Mouse (Mus musculus) forebrain, embryonic 12.5 days (tissue): ENCODE data around the gene Xpr1. TPM values are rescaled to one million over a fixed set of nuclear protein-coding genes. Genes with fewer than 3 reads are reported as not detected.

ENCODE experiments used
- ATAC-seq: fragments of 200-750 bp; cut with Nextera tagmentation; 2 replicates; pipeline ENCODE4 v1.8.0; 2017; ENCODE audit warnings: moderate TSS enrichment; ENCODE audit not compliant: low FRiP score
- H3K27ac ChIP-seq: fragments of 300-500 bp; sonication (generic); 2 replicates; pipeline ENCODE4 v1.5.1; 2016; ENCODE audit warnings: mild to moderate bottlenecking
- H3K27me3 ChIP-seq: fragments of 300-500 bp; sonication (generic); 2 replicates; pipeline ENCODE4 v1.6.1; 2016; ENCODE audit warnings: mild to moderate bottlenecking
- H3K36me3 ChIP-seq: fragments of 300-500 bp; sonication (generic); replicated peaks from 2 replicates; pipeline ENCODE4 v1.6.1; 2016; ENCODE audit warnings: mild to moderate bottlenecking
- H3K4me1 ChIP-seq: fragments of 300-500 bp; sonication (generic); 2 replicates; pipeline ENCODE4 v1.6.1; 2016
- H3K4me2 ChIP-seq: fragments of 300-500 bp; sonication (generic); 2 replicates; pipeline ENCODE4 v1.6.1; 2016; ENCODE audit warnings: mild to moderate bottlenecking, moderate library complexity
- H3K4me3 ChIP-seq: fragments of 300-500 bp; sonication (generic); replicated peaks from 2 replicates; pipeline ENCODE4 v1.5.1; 2016; ENCODE audit warnings: mild to moderate bottlenecking
- H3K9ac ChIP-seq: fragments of 300-500 bp; sonication (generic); 2 replicates; pipeline ENCODE4 v1.6.1; 2016; ENCODE audit warnings: mild to moderate bottlenecking
- H3K9me3 ChIP-seq: fragments of 300-500 bp; sonication (generic); 2 replicates; pipeline ENCODE4 v1.6.1; 2016
- WGBS: fragments of 180-500 bp; shearing (Covaris S2); methylation state at CpG from one replicate; pipeline ENCODE4 v1.1.7; 2016; 5-methylcytosine and 5-hydroxymethylcytosine counted together
- polyA plus RNA-seq: library from polyadenylated mRNA; unstranded; fragments of >200 nt; fragmentation: Nextera tagmentation; extraction: Ambion mirVana; gene quantifications from 2 replicates; pipeline ENCODE4 v1.2.1, GENCODE M21; 2016

The Xpr1 gene
- polyA plus RNA-seq, 1 experiment from 2014 or later: 32.7 TPM

GRCm38 (mm10) chr1:155303402-155303801 is 113.8 kb downstream of the Xpr1 start:
- Histone ChIP-seq H3K9ac (no peak overlapping the region), H3K27ac (no peak overlapping the region), H3K9me3 (no peaks in the 10 kb centered on the region), H3K4me3 (no peak overlapping the region), H3K27me3 (no peaks in the 10 kb centered on the region), H3K4me2 (no peak overlapping the region), H3K4me1 (peaks cover 31% of the 10 kb centered on the region), H3K36me3 (no peaks in the 10 kb centered on the region; the same call in 1 of the 2 replicates)
- no peak for ATAC-seq
- 59% methylated on average over 2 of the region's 2 CpGs for WGBS

GRCm38 (mm10) chr1:155297615-155298014 is 119.6 kb downstream of the Xpr1 start:
- 89% methylated on average over 5 of the region's 5 CpGs for WGBS
- H3K36me3 ChIP-seq: no peaks in the 10 kb centered on the region

GRCm38 (mm10) chr1:155297203-155297602 is 120.0 kb downstream of the Xpr1 start:
- Histone ChIP-seq H3K9me3 (no peaks in the 10 kb centered on the region), H3K27me3 (no peaks in the 10 kb centered on the region), H3K27ac (no peak overlapping the region), H3K4me3 (no peak overlapping the region), H3K4me1 (no peaks in the 10 kb centered on the region), H3K4me2 (no peak overlapping the region), H3K36me3 (no peaks in the 10 kb centered on the region), H3K9ac (no peak overlapping the region)
- no peak for ATAC-seq
- 92% methylated on average over 2 of the region's 2 CpGs for WGBS

More at GRCm38 (mm10) chr1:155297615-155298014, 119.6 kb downstream of the Xpr1 start:
- Histone ChIP-seq H3K4me2 (no peak overlapping the region), H3K9me3 (no peaks in the 10 kb centered on the region), H3K27me3 (no peaks in the 10 kb centered on the region), H3K27ac (no peak overlapping the region), H3K9ac (no peak overlapping the region), H3K4me1 (peaks cover under 1% of the 10 kb centered on the region; the same call in 1 of the 2 replicates), H3K4me3 (no peak overlapping the region)
- no peak for ATAC-seq

- Histone ChIP-seq H3K9me3 (no peaks in the 10 kb centered on the region), H3K9ac (no peak overlapping the region), H3K36me3 (peaks cover 12% of the 10 kb centered on the region), H3K4me2 (no peak overlapping the region), H3K4me1 (no peaks in the 10 kb centered on the region), H3K27me3 (no peaks in the 10 kb centered on the region), H3K27ac (no peak overlapping the region), H3K4me3 (no peak overlapping the region)
- peak; percentile 86 for ATAC-seq
- WGBS: 17% methylated on average over 3 of the region's 3 CpGs
Observed at GRCm38 (mm10) chr1:155293446-155293845, 123.8 kb downstream of the Xpr1 start.

GRCm38 (mm10) chr1:155289411-155289810 is 127.8 kb downstream of the Xpr1 start:
- Histone ChIP-seq H3K4me1 (no peaks in the 10 kb centered on the region), H3K27me3 (no peaks in the 10 kb centered on the region), H3K4me3 (no peak overlapping the region), H3K36me3 (peaks cover 42% of the 10 kb centered on the region), H3K9ac (no peak overlapping the region), H3K27ac (no peak overlapping the region), H3K9me3 (no peaks in the 10 kb centered on the region), H3K4me2 (no peak overlapping the region)
- WGBS: 97% methylated on average over 1 of the region's 1 CpGs
- no peak for ATAC-seq

- Histone ChIP-seq H3K4me2 (no peak overlapping the region), H3K4me1 (no peaks in the 10 kb centered on the region), H3K36me3 (peaks cover 49% of the 10 kb centered on the region), H3K27me3 (no peaks in the 10 kb centered on the region), H3K9ac (no peak overlapping the region), H3K4me3 (no peak overlapping the region), H3K9me3 (no peaks in the 10 kb centered on the region), H3K27ac (no peak overlapping the region)
- WGBS: 92% methylated on average over 3 of the region's 3 CpGs
- ATAC-seq: no peak
Observed at GRCm38 (mm10) chr1:155288033-155288432, 129.2 kb downstream of the Xpr1 start.

GRCm38 (mm10) chr1:155283808-155284207 is 133.4 kb downstream of the Xpr1 start:
- 91% methylated on average over 7 of the region's 7 CpGs for WGBS
- Histone ChIP-seq H3K4me2 (no peak overlapping the region), H3K9ac (no peak overlapping the region), H3K27ac (no peak overlapping the region), H3K27me3 (no peaks in the 10 kb centered on the region), H3K4me3 (no peak overlapping the region), H3K36me3 (peaks cover 48% of the 10 kb centered on the region), H3K9me3 (no peaks in the 10 kb centered on the region), H3K4me1 (peaks cover 5% of the 10 kb centered on the region; the same call in 1 of the 2 replicates)
- ATAC-seq: no peak

GRCm38 (mm10) chr1:155281003-155281793 is 136.0 kb downstream of the Xpr1 start:
- Histone ChIP-seq H3K4me1 (peaks cover 5% of the 10 kb centered on the region; the same call in 1 of the 2 replicates), H3K27ac (no peak overlapping the region), H3K9ac (no peak overlapping the region), H3K36me3 (peaks cover 29% of the 10 kb centered on the region), H3K9me3 (no peaks in the 10 kb centered on the region), H3K27me3 (no peaks in the 10 kb centered on the region), H3K4me3 (no peak overlapping the region), H3K4me2 (no peak overlapping the region)
- ATAC-seq: peak; percentile 80
- 58% methylated on average over 18 of the region's 18 CpGs for WGBS

- H3K4me1 ChIP-seq: peaks cover 5% of the 10 kb centered on the region; the same call in 1 of the 2 replicates
- WGBS: 86% methylated on average over 10 of the region's 10 CpGs
- H3K27me3 ChIP-seq: no peaks in the 10 kb centered on the region
- no peak overlapping the region for H3K27ac ChIP-seq
- H3K36me3 ChIP-seq: peaks cover 22% of the 10 kb centered on the region
- H3K9ac ChIP-seq: no peak overlapping the region
- no peak for ATAC-seq
- no peak overlapping the region for H3K4me2 ChIP-seq
- no peaks in the 10 kb centered on the region for H3K9me3 ChIP-seq
- no peak overlapping the region for H3K4me3 ChIP-seq
Observed at GRCm38 (mm10) chr1:155280306-155280705, 136.9 kb downstream of the Xpr1 start.

GRCm38 (mm10) chr1:155276381-155277033 is 140.7 kb downstream of the Xpr1 start:
- Histone ChIP-seq H3K4me2 (no peak overlapping the region), H3K9me3 (no peaks in the 10 kb centered on the region), H3K9ac (no peak overlapping the region), H3K4me3 (no peak overlapping the region), H3K27ac (no peak overlapping the region), H3K27me3 (no peaks in the 10 kb centered on the region), H3K4me1 (peaks cover 5% of the 10 kb centered on the region; the same call in 1 of the 2 replicates), H3K36me3 (no peaks in the 10 kb centered on the region; the same call in 1 of the 2 replicates)
- 79% methylated on average over 13 of the region's 13 CpGs for WGBS
- no peak for ATAC-seq

- Histone ChIP-seq H3K27ac (no peak overlapping the region), H3K4me1 (no peaks in the 10 kb centered on the region), H3K4me2 (no peak overlapping the region), H3K36me3 (no peaks in the 10 kb centered on the region; the same call in 1 of the 2 replicates), H3K9ac (no peak overlapping the region), H3K4me3 (no peak overlapping the region), H3K27me3 (no peaks in the 10 kb centered on the region), H3K9me3 (no peaks in the 10 kb centered on the region)
- ATAC-seq: no peak
- WGBS: 87% methylated on average over 4 of the region's 4 CpGs
Observed at GRCm38 (mm10) chr1:155275793-155276192, 141.4 kb downstream of the Xpr1 start.

GRCm38 (mm10) chr1:155274976-155275375 is 142.2 kb downstream of the Xpr1 start:
- Histone ChIP-seq H3K27me3 (no peaks in the 10 kb centered on the region), H3K27ac (no peak overlapping the region), H3K4me1 (no peaks in the 10 kb centered on the region), H3K4me3 (no peak overlapping the region), H3K9me3 (no peaks in the 10 kb centered on the region), H3K9ac (no peak overlapping the region), H3K4me2 (no peak overlapping the region), H3K36me3 (no peaks in the 10 kb centered on the region; the same call in 1 of the 2 replicates)
- no peak for ATAC-seq
- WGBS: 95% methylated on average over 3 of the region's 3 CpGs
